Mouse (Mus musculus): Measurements from ENCODE around the gene Avp. TPM values are rescaled to one million over a fixed set of nuclear protein-coding genes. Genes with fewer than 3 reads are reported as not detected.
"Not testable (repeated sequence)": the region's sequence is repeated elsewhere in the genome, so short reads cannot be mapped to it uniquely, and the experiment has no call there.

Gene Avp
- total and polyA plus RNA-seq, 3 experiments = not detected

DNA sequence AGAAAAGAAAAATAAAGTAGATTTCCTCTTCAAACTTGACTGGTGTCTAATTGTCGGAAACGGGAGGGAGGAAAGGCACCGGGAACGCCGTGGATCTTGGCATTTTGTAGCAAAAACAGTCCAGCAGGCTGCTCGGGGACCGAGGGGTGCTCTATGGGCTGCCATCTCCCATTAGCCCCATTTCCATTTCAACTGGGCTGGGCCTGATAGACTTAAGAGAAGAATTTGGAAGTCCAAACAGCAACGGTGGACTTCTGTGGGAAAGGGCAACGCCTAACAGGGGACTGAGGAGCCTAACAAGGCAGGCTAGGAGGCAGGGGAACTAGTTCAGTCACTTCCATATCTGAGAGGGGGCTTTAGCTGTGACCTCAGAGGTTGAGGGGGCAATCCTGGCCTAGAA is 5.3 kb downstream of the Avp start:
- TF ChIP-seq CTCF (IDR thresholded peaks at IDR 0.05; ENCODE audit: low read depth, low read length) (no peak), GATA1 (IDR thresholded peaks at IDR 0.05; ENCODE audit: borderline replicate concordance, low read length) (no peak), POLR2AphosphoS5 (IDR thresholded peaks at IDR 0.05; ENCODE audit: insufficient replicate concordance, low read depth, low read length) (no peak), GATA2 (IDR thresholded peaks at IDR 0.05; ENCODE audit: borderline replicate concordance, low read depth, low read length) (no peak), TAL1 (conservative IDR thresholded peaks at IDR 0.05; ENCODE audit: low read depth, low read length) (no peak)
- no peak for ATAC-seq (ENCODE audit: extremely low read depth, insufficient number of reproducible peaks, low FRiP score, poor library complexity, severe bottlenecking)
- H3K4me3 ChIP-seq (ENCODE audit: low read depth, low read length) = no peak overlapping the region
- peaks cover 13% of the 10 kb centered on the region for H3K4me1 ChIP-seq (ENCODE audit: insufficient read depth, low read depth, low read length)
- no peaks in the 10 kb centered on the region for H3K36me3 ChIP-seq (replicated peaks)
- H3K27me3 ChIP-seq (ENCODE audit: insufficient read depth, low read length) = peaks cover 73% of the 10 kb centered on the region
- no peak for DNase-seq (ENCODE audit: low spot score)
- H3K9me3 ChIP-seq (replicated peaks) = no peaks in the 10 kb centered on the region

GRCm38 (mm10) chr2:130576564-130576963 is 5.8 kb downstream of the Avp start:
- Histone ChIP-seq H3K27me3 (ENCODE audit: insufficient read depth, low read length) (peaks cover 69% of the 10 kb centered on the region), H3K4me1 (ENCODE audit: insufficient read depth, low read depth, low read length) (peaks cover 13% of the 10 kb centered on the region)
- DNase-seq (ENCODE audit: low spot score); H3K36me3 ChIP-seq (replicated peaks); ATAC-seq (ENCODE audit: extremely low read depth, insufficient number of reproducible peaks, low FRiP score, poor library complexity, severe bottlenecking); H3K9me3 ChIP-seq (replicated peaks); H3K4me3 ChIP-seq (ENCODE audit: low read depth, low read length): not testable (repeated sequence)

GRCm38 (mm10) chr2:130575873-130576272 is 6.5 kb downstream of the Avp start, which contains the start of gene Oxt:
Gene Oxt (plus strand): TSS chr2:130576173.
- H3K36me3 ChIP-seq (replicated peaks) = no peaks in the 10 kb centered on the region
- no peak within 1 kb of the TSS for H3K4me3 ChIP-seq (ENCODE audit: low read depth, low read length)
- H3K4me1 ChIP-seq (ENCODE audit: insufficient read depth, low read depth, low read length) = peaks cover 13% of the 10 kb centered on the region
- no peak for TF ChIP-seq TAL1 (conservative IDR thresholded peaks at IDR 0.05; ENCODE audit: low read depth, low read length)
- TF ChIP-seq GATA1 (IDR thresholded peaks at IDR 0.05; ENCODE audit: borderline replicate concordance, low read length) = no peak
- TF ChIP-seq GATA2 (IDR thresholded peaks at IDR 0.05; ENCODE audit: borderline replicate concordance, low read depth, low read length) = no peak
- TF ChIP-seq CTCF (IDR thresholded peaks at IDR 0.05; ENCODE audit: low read depth, low read length) = no peak
- TF ChIP-seq POLR2AphosphoS5 (IDR thresholded peaks at IDR 0.05; ENCODE audit: insufficient replicate concordance, low read depth, low read length) = no peak
- no peaks in the 10 kb centered on the region for H3K9me3 ChIP-seq (replicated peaks)
- DNase-seq (ENCODE audit: low spot score) (no peak), ATAC-seq (ENCODE audit: extremely low read depth, insufficient number of reproducible peaks, low FRiP score, poor library complexity, severe bottlenecking) (no peak)
- H3K27me3 ChIP-seq (ENCODE audit: insufficient read depth, low read length) = peaks cover 64% of the 10 kb centered on the region

DNA sequence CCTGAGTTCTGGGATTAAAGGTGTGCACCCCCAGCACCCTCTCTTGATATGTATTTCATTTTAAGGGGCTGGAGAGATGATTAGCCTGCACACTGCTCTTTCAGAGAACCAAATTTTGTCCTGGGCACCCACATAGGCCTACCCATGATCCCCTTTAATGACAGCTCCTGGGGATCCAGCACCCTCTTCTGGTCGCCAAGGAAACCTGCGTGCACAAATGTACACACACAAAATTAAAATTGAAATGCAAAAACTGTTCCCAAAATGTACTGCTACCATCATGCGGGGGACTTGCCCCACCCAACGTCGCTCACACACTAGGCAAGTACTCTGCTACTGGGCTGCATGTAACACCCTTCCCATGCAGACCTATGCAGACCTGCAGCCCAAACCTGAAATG is 7.4 kb downstream of the Avp start:
- no peaks in the 10 kb centered on the region for H3K9me3 ChIP-seq (replicated peaks)
- TF ChIP-seq GATA2 (IDR thresholded peaks at IDR 0.05; ENCODE audit: borderline replicate concordance, low read depth, low read length) = no peak
- no peak for TF ChIP-seq CTCF (IDR thresholded peaks at IDR 0.05; ENCODE audit: low read depth, low read length)
- TF ChIP-seq TAL1 (conservative IDR thresholded peaks at IDR 0.05; ENCODE audit: low read depth, low read length) = no peak
- no peak for TF ChIP-seq GATA1 (IDR thresholded peaks at IDR 0.05; ENCODE audit: borderline replicate concordance, low read length)
- H3K36me3 ChIP-seq (replicated peaks) = no peaks in the 10 kb centered on the region
- no peak for ATAC-seq (ENCODE audit: extremely low read depth, insufficient number of reproducible peaks, low FRiP score, poor library complexity, severe bottlenecking)
- peaks cover 58% of the 10 kb centered on the region for H3K27me3 ChIP-seq (ENCODE audit: insufficient read depth, low read length)
- DNase-seq (ENCODE audit: low spot score) = no peak
- H3K4me3 ChIP-seq (ENCODE audit: low read depth, low read length) = no peak overlapping the region
- peaks cover 11% of the 10 kb centered on the region for H3K4me1 ChIP-seq (ENCODE audit: insufficient read depth, low read depth, low read length)

DNA sequence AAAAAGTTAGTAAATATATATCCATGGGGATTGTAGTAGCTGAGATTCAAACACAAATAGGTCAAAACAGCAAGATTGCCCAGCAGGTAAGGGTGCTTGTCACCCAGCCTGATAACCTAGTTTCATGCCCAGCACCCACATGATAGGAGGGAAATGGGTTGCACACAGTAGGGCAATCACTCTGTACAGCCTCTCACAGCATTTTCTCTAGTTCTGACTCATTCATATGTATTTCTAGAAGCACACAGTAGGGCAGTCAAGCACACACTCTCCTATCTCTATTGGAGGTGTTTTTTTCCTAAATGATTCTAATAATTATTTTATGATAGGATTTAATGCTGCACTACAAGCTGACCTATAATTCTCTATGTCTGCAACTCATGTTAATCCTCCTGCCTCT is 12.4 kb downstream of the Avp start:
- no peaks in the 10 kb centered on the region for H3K9me3 ChIP-seq (replicated peaks)
- H3K4me3 ChIP-seq (ENCODE audit: low read depth, low read length) = no peak overlapping the region
- no peak for TF ChIP-seq GATA2 (IDR thresholded peaks at IDR 0.05; ENCODE audit: borderline replicate concordance, low read depth, low read length)
- no peak for TF ChIP-seq TAL1 (conservative IDR thresholded peaks at IDR 0.05; ENCODE audit: low read depth, low read length)
- TF ChIP-seq POLR2AphosphoS5 (IDR thresholded peaks at IDR 0.05; ENCODE audit: insufficient replicate concordance, low read depth, low read length) = no peak
- no peak for TF ChIP-seq CTCF (IDR thresholded peaks at IDR 0.05; ENCODE audit: low read depth, low read length)
- TF ChIP-seq GATA1 (IDR thresholded peaks at IDR 0.05; ENCODE audit: borderline replicate concordance, low read length) = no peak
- DNase-seq (ENCODE audit: low spot score) (no peak), ATAC-seq (ENCODE audit: extremely low read depth, insufficient number of reproducible peaks, low FRiP score, poor library complexity, severe bottlenecking) (no peak)
- peaks cover 14% of the 10 kb centered on the region for H3K4me1 ChIP-seq (ENCODE audit: insufficient read depth, low read depth, low read length)
- peaks cover 30% of the 10 kb centered on the region for H3K36me3 ChIP-seq (replicated peaks)
- H3K27me3 ChIP-seq (ENCODE audit: insufficient read depth, low read length) = peaks cover 19% of the 10 kb centered on the region

DNA sequence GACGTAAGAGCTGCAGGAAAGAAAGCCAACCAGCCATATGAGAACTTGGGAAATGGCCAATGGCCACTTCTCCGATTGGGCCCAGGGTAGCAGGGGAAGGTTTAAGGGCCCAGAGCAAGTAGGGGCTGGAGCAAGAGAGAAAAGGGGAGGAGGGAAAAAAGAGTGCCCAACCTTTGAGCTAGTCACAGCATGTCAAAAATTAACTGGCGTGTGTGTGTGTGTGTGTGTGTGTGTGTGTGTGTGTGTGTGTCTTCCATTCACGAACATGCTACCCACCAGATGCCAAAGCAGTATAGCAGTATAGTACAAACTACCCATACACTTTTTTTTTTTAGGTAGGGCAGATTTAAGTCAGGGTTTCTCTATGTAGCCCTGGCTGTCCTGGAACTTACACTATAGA is 13.4 kb downstream of the Avp start:
- H3K4me3 ChIP-seq (ENCODE audit: low read depth, low read length) = no peak overlapping the region
- H3K36me3 ChIP-seq (replicated peaks) = peaks cover 36% of the 10 kb centered on the region
- peaks cover 16% of the 10 kb centered on the region for H3K27me3 ChIP-seq (ENCODE audit: insufficient read depth, low read length)
- H3K9me3 ChIP-seq (replicated peaks) = no peaks in the 10 kb centered on the region
- no peak for DNase-seq (ENCODE audit: low spot score)
- TF ChIP-seq TAL1 (conservative IDR thresholded peaks at IDR 0.05; ENCODE audit: low read depth, low read length) = no peak
- TF ChIP-seq CTCF (IDR thresholded peaks at IDR 0.05; ENCODE audit: low read depth, low read length) = no peak
- no peak for TF ChIP-seq POLR2AphosphoS5 (IDR thresholded peaks at IDR 0.05; ENCODE audit: insufficient replicate concordance, low read depth, low read length)
- no peak for TF ChIP-seq GATA2 (IDR thresholded peaks at IDR 0.05; ENCODE audit: borderline replicate concordance, low read depth, low read length)
- TF ChIP-seq GATA1 (IDR thresholded peaks at IDR 0.05; ENCODE audit: borderline replicate concordance, low read length) = no peak
- no peak for ATAC-seq (ENCODE audit: extremely low read depth, insufficient number of reproducible peaks, low FRiP score, poor library complexity, severe bottlenecking)
- peaks cover 23% of the 10 kb centered on the region for H3K4me1 ChIP-seq (ENCODE audit: insufficient read depth, low read depth, low read length)

DNA sequence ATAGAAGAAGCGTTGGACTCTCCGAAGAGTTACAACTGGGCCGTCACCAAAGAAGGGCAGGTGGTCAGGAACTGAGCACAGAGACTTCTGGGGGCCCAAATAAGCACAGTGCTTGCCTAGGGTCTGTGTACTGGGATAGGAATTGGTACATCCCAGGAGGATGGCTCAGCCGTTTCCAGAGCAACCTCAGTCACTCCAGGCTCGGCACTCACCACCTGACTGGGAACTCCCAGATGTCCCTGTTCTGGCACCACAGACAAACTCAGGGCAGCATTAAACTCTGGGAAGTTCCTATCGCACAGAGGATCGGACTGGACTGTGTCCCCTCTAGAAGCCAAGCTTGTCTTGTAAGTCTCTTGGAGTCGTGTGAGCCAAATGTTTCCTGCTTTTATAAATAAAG is 17.4 kb downstream of the Avp start:
- Histone ChIP-seq H3K4me1 (ENCODE audit: insufficient read depth, low read depth, low read length) (peaks cover 33% of the 10 kb centered on the region), H3K36me3 (replicated peaks) (peaks cover 39% of the 10 kb centered on the region), H3K9me3 (replicated peaks) (no peaks in the 10 kb centered on the region), H3K27me3 (ENCODE audit: insufficient read depth, low read length) (no peaks in the 10 kb centered on the region), H3K4me3 (ENCODE audit: low read depth, low read length) (peak overlapping the region; percentile 97; the same call in 1 of the 2 replicates)
- DNase-seq (ENCODE audit: low spot score) = no peak
- no peak for ATAC-seq (ENCODE audit: extremely low read depth, insufficient number of reproducible peaks, low FRiP score, poor library complexity, severe bottlenecking)
- TF ChIP-seq CTCF (IDR thresholded peaks at IDR 0.05; ENCODE audit: low read depth, low read length) = no peak
